Mouse (Mus musculus) MEL (cell line): ENCODE measurements around the gene Tmeff1. TPM values are rescaled to one million over a fixed set of nuclear protein-coding genes. Genes with fewer than 3 reads are reported as not detected.

Experiments
- DNase-seq: peaks from one replicate; pipeline ENCODE4 v3.0.0; 2011; ENCODE audit warnings: low read depth, low spot score
- H3K27ac ChIP-seq: 2 replicates; pipeline ENCODE4 v1.5.1; 2012; ENCODE audit warnings: low read depth, mild to moderate bottlenecking, control low read depth, low read length, moderate library complexity; ENCODE audit not compliant: control insufficient read depth
- H3K27me3 ChIP-seq, 2 experiments: fragments of 150-350 bp in 1 of 2; sonication (generic) in 1 of 2; 2 replicates each; pipeline ENCODE4 v1.6.1; 2012; ENCODE audit warnings: low read length in 2 of 2, mild to moderate bottlenecking in 2 of 2, improper control_type of control experiment in 1 of 2, moderate library complexity in 1 of 2; ENCODE audit not compliant: insufficient read depth in 2 of 2, control insufficient read depth in 1 of 2
- H3K36me3 ChIP-seq, 2 experiments: 2 replicates each; pipeline ENCODE4 v1.6.1; 2012 to 2014; ENCODE audit warnings: low read length in 2 of 2, improper control_type of control experiment in 1 of 2, inconsistent platforms in 1 of 2, mild to moderate bottlenecking in 1 of 2; ENCODE audit not compliant: insufficient read depth in 2 of 2, control insufficient read depth in 1 of 2
- H3K4me1 ChIP-seq, 2 experiments: fragments of 150-350 bp in 1 of 2; sonication (generic) in 1 of 2; 2 replicates each; pipeline ENCODE4 v1.6.1; 2012; ENCODE audit warnings: low read length in 2 of 2, improper control_type of control experiment in 1 of 2, mild to moderate bottlenecking in 1 of 2; ENCODE audit not compliant: insufficient read depth in 2 of 2, control insufficient read depth in 1 of 2
- H3K4me3 ChIP-seq, 2 experiments: fragments of 150-350 bp in 1 of 2; sonication (generic) in 1 of 2; 2 replicates each; pipeline ENCODE4 v1.5.1; 2012; ENCODE audit warnings: low read depth in 2 of 2, low read length in 2 of 2, mild to moderate bottlenecking in 2 of 2, moderate library complexity in 2 of 2, control low read depth in 1 of 2, improper control_type of control experiment in 1 of 2; ENCODE audit not compliant: control insufficient read depth in 1 of 2, insufficient read depth in 1 of 2
- H3K79me2 ChIP-seq: 2 replicates; pipeline ENCODE4 v1.6.1; 2012; ENCODE audit warnings: mild to moderate bottlenecking, low read length, moderate library complexity; ENCODE audit not compliant: control insufficient read depth, poor library complexity, insufficient read depth
- H3K9ac ChIP-seq: 2 replicates; pipeline ENCODE4 v1.6.1; 2012; ENCODE audit warnings: low read depth, mild to moderate bottlenecking, control low read depth, low read length, moderate library complexity; ENCODE audit not compliant: control insufficient read depth, poor library complexity, severe bottlenecking
- H3K9me3 ChIP-seq: fragments of 150-350 bp; sonication (generic); replicated peaks from 2 replicates; pipeline ENCODE4 v1.6.1; 2012; ENCODE audit warnings: mild to moderate bottlenecking, low read length, improper control_type of control experiment, moderate library complexity; ENCODE audit not compliant: insufficient read depth
- CHD2 ChIP-seq: IDR thresholded peaks from 2 replicates; pipeline ENCODE4 v1.6.1; 2011; ENCODE audit warnings: low read length, improper control_type of control experiment
- CTCF ChIP-seq, 3 experiments: IDR thresholded peaks in 2 of 3; conservative IDR thresholded peaks in 1 of 3; 2 replicates each; pipeline ENCODE4 v1.5.1; 2011 to 2012; ENCODE audit warnings: low read length in 3 of 3, low read depth in 2 of 3, mild to moderate bottlenecking in 2 of 3, improper control_type of control experiment in 1 of 3, inconsistent platforms in 1 of 3, mixed read lengths in 1 of 3, moderate library complexity in 1 of 3; ENCODE audit not compliant: control insufficient read depth in 1 of 3, insufficient read depth in 1 of 3, poor library complexity in 1 of 3, severe bottlenecking in 1 of 3
- ELF1 ChIP-seq: IDR thresholded peaks from 2 replicates; pipeline ENCODE4 v1.6.1; 2014; ENCODE audit warnings: low read depth, mild to moderate bottlenecking, inconsistent platforms, low read length, improper control_type of control experiment, moderate library complexity
- ETS1 ChIP-seq: IDR thresholded peaks from 2 replicates; pipeline ENCODE4 v1.6.1; 2012; ENCODE audit warnings: low read depth, mild to moderate bottlenecking, inconsistent platforms, low read length, improper control_type of control experiment, moderate library complexity
- GATA1 ChIP-seq: IDR thresholded peaks from 2 replicates; pipeline ENCODE4 v1.6.1; 2011; ENCODE audit warnings: low read depth, low read length, improper control_type of control experiment
- JUND ChIP-seq: IDR thresholded peaks from 2 replicates; pipeline ENCODE4 v1.6.1; 2011; ENCODE audit warnings: low read depth, mild to moderate bottlenecking, improper control_type of control experiment, low read length
- MAZ ChIP-seq: IDR thresholded peaks from 2 replicates; pipeline ENCODE4 v1.6.1; 2012; ENCODE audit warnings: low read depth, mild to moderate bottlenecking, inconsistent platforms, low read length, improper control_type of control experiment
- NRF1 ChIP-seq: IDR thresholded peaks from 2 replicates; pipeline ENCODE4 v1.6.1; 2014; ENCODE audit warnings: low read depth, mild to moderate bottlenecking, inconsistent platforms, low read length, improper control_type of control experiment, moderate library complexity; ENCODE audit not compliant: poor library complexity, insufficient read depth, severe bottlenecking
- POLR2AphosphoS2 ChIP-seq: IDR thresholded peaks from 2 replicates; pipeline ENCODE4 v1.6.1; 2011; ENCODE audit warnings: low read length, improper control_type of control experiment
- POLR2AphosphoS5 ChIP-seq: IDR thresholded peaks from 2 replicates; pipeline ENCODE4 v1.6.1; 2012; ENCODE audit warnings: low read depth, borderline replicate concordance, mild to moderate bottlenecking, inconsistent platforms, low read length, moderate library complexity, mixed read lengths
- RAD21 ChIP-seq: IDR thresholded peaks from 2 replicates; pipeline ENCODE4 v1.6.1; 2011; ENCODE audit warnings: mild to moderate bottlenecking, low read depth, low read length, improper control_type of control experiment
- RCOR1 ChIP-seq: IDR thresholded peaks from 2 replicates; pipeline ENCODE4 v1.6.1; 2012; ENCODE audit warnings: low read depth, mild to moderate bottlenecking, inconsistent platforms, low read length, improper control_type of control experiment
- SIN3A ChIP-seq: IDR thresholded peaks from 2 replicates; pipeline ENCODE4 v1.6.1; 2012; ENCODE audit warnings: low read length, improper control_type of control experiment, inconsistent platforms
- SMC3 ChIP-seq: IDR thresholded peaks from 2 replicates; pipeline ENCODE4 v1.6.1; 2011; ENCODE audit warnings: low read depth, low read length, improper control_type of control experiment
- TBP ChIP-seq: IDR thresholded peaks from 2 replicates; pipeline ENCODE4 v1.8.0; 2011; ENCODE audit warnings: low read depth, low read length, improper control_type of control experiment
- TCF12 ChIP-seq: IDR thresholded peaks from 2 replicates; pipeline ENCODE4 v1.6.1; 2014; ENCODE audit warnings: low read depth, mild to moderate bottlenecking, inconsistent platforms, low read length, improper control_type of control experiment, moderate library complexity
- USF1 ChIP-seq: IDR thresholded peaks from 2 replicates; pipeline ENCODE4 v1.6.1; 2014; ENCODE audit warnings: low read depth, mild to moderate bottlenecking, inconsistent platforms, low read length, improper control_type of control experiment, moderate library complexity
- polyA plus RNA-seq, 2 experiments: library from polyadenylated mRNA; stranded (reverse) in 1 of 2; unstranded in 1 of 2; fragments of >175 nt in 1 of 2; fragments of >200 nt in 1 of 2; gene quantifications; 2 replicates each; pipeline versions ENCODE4 v1.2.1 to v1.2.4; 2012; ENCODE audit warnings: low replicate concordance in 2 of 2, low read depth in 1 of 2; ENCODE audit not compliant: insufficient read length in 2 of 2, insufficient read depth in 1 of 2, missing spikeins in 1 of 2
- total RNA-seq: library from RNA; depleted of rRNA; stranded (reverse); fragments of 300-350 nt; gene quantifications from 2 replicates; pipeline ENCODE4 v1.2.3, GENCODE M21; 2012

The Tmeff1 gene
- total and polyA plus RNA-seq, 3 experiments = not detected

GRCm38 (mm10) chr4:48634058-48634457, 49.1 kb downstream of the Tmeff1 start:
- no peak overlapping the region for H3K9ac ChIP-seq
- TF ChIP-seq POLR2AphosphoS5 (no peak), CTCF (IDR thresholded peaks at IDR 0.05 in 2 of 3, conservative IDR thresholded peaks at IDR 0.05 in 1 of 3; ENCODE audit: control insufficient read depth in 1 of 3, insufficient read depth in 1 of 3, low read depth in 2 of 3, low read length in 3 of 3, poor library complexity in 1 of 3, severe bottlenecking in 1 of 3) (peak; percentile 30 to 42 (median 37))
- TF ChIP-seq, all 39 proteins: peak for 1
- Histone ChIP-seq H3K36me3 (no peaks in the 10 kb centered on the region), H3K27me3 (no peaks in the 10 kb centered on the region; a peak in 1 of 4 replicates), H3K4me3 (no peak overlapping the region), H3K27ac (no peak overlapping the region), H3K79me2 (no peaks in the 10 kb centered on the region), H3K4me1 (no peaks in the 10 kb centered on the region), H3K9me3 (no peaks in the 10 kb centered on the region)
- DNase-seq = peak; percentile 8

- DNase-seq = no peak
- no peaks in the 10 kb centered on the region for H3K9me3 ChIP-seq
- no peak overlapping the region for H3K9ac ChIP-seq
- H3K4me3 ChIP-seq = no peak overlapping the region
- H3K79me2 ChIP-seq = no peaks in the 10 kb centered on the region
- H3K27me3 ChIP-seq = no peaks in the 10 kb centered on the region
- H3K4me1 ChIP-seq = no peaks in the 10 kb centered on the region
- TF ChIP-seq MAZ = no peak
- no peaks in the 10 kb centered on the region for H3K36me3 ChIP-seq
- H3K27ac ChIP-seq = no peak overlapping the region
These were observed 51.9 kb downstream of the Tmeff1 start for GRCm38 (mm10) chr4:48636831-48637230.

- H3K36me3 ChIP-seq = no peaks in the 10 kb centered on the region
- no peaks in the 10 kb centered on the region for H3K27me3 ChIP-seq
- H3K9ac ChIP-seq = no peak overlapping the region
- DNase-seq = no peak
- H3K27ac ChIP-seq = no peak overlapping the region
- TF ChIP-seq CHD2 (no peak), SIN3A (no peak), NRF1 (no peak), MAZ (no peak), RCOR1 (no peak), SMC3 (no peak), USF1 (no peak), RAD21 (no peak), POLR2AphosphoS2 (no peak), CTCF (IDR thresholded peaks at IDR 0.05 in 2 of 3, conservative IDR thresholded peaks at IDR 0.05 in 1 of 3; ENCODE audit: control insufficient read depth in 1 of 3, insufficient read depth in 1 of 3, low read depth in 2 of 3, low read length in 3 of 3, poor library complexity in 1 of 3, severe bottlenecking in 1 of 3) (no peak), GATA1 (no peak), TBP (no peak), ELF1 (no peak), JUND (no peak), ETS1 (no peak), TCF12 (no peak)
- TF ChIP-seq, all 39 proteins: peak for 0
- no peak overlapping the region for H3K4me3 ChIP-seq
- no peaks in the 10 kb centered on the region for H3K79me2 ChIP-seq
- H3K9me3 ChIP-seq = no peaks in the 10 kb centered on the region
- no peaks in the 10 kb centered on the region for H3K4me1 ChIP-seq
These were observed 53.2 kb downstream of the Tmeff1 start for GRCm38 (mm10) chr4:48638132-48638531.
